Mouse (Mus musculus): ENCODE measurements around the gene Carmil3.

Gene Carmil3

GRCm38 (mm10) chr14:55511037-55511436 is 20.6 kb downstream of the Carmil3 start:
- Histone ChIP-seq H3K36me3 (ENCODE audit: control insufficient read depth, insufficient read depth, low read length, poor library complexity, severe bottlenecking) (no peaks in the 10 kb centered on the region), H3K27me3 (ENCODE audit: control insufficient read depth, insufficient read depth, low read length, poor library complexity, severe bottlenecking) (no peaks in the 10 kb centered on the region)
- no peak for DNase-seq (ENCODE audit: low read depth, low spot score)

GRCm38 (mm10) chr14:55513927-55514326 is 23.5 kb downstream of the Carmil3 start:
- H3K36me3 ChIP-seq (ENCODE audit: control insufficient read depth, insufficient read depth, low read length, poor library complexity, severe bottlenecking) = no peaks in the 10 kb centered on the region
- no peaks in the 10 kb centered on the region for H3K27me3 ChIP-seq (ENCODE audit: control insufficient read depth, insufficient read depth, low read length, poor library complexity, severe bottlenecking)
- DNase-seq (ENCODE audit: low read depth, low spot score) = no peak

- Histone ChIP-seq H3K27me3 (ENCODE audit: control insufficient read depth, insufficient read depth, low read length, poor library complexity, severe bottlenecking) (no peaks in the 10 kb centered on the region; the same call in 1 of the 2 replicates), H3K36me3 (ENCODE audit: control insufficient read depth, insufficient read depth, low read length, poor library complexity, severe bottlenecking) (no peaks in the 10 kb centered on the region)
- no peak for DNase-seq (ENCODE audit: low read depth, low spot score)
Observed at GRCm38 (mm10) chr14:55515846-55516245, 25.4 kb downstream of the Carmil3 start.

DNA sequence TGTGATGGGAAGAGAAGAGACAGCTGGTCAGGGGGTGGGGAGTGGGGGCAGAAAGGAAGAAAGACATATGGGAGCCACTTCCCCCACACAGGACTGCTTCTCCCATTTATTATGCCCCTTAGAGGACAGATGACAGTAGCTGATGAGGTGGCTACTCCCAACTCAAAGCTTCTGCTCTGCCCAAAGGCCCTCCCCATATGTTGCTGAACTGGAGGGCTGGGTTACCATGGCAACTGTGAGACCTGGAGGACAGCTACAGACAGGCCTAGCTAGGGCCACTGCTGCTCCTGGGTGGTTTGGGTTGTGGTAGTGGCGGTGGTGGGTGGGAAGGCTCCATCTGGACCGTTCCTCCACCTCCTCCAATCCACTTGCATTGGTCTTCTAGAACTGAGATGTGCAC is 28.4 kb downstream of the Carmil3 start:
- no peak for DNase-seq (ENCODE audit: low read depth, low spot score)
- peaks cover 3% of the 10 kb centered on the region; the same call in 1 of the 2 replicates for H3K27me3 ChIP-seq (ENCODE audit: control insufficient read depth, insufficient read depth, low read length, poor library complexity, severe bottlenecking)
- no peaks in the 10 kb centered on the region for H3K36me3 ChIP-seq (ENCODE audit: control insufficient read depth, insufficient read depth, low read length, poor library complexity, severe bottlenecking)

DNA sequence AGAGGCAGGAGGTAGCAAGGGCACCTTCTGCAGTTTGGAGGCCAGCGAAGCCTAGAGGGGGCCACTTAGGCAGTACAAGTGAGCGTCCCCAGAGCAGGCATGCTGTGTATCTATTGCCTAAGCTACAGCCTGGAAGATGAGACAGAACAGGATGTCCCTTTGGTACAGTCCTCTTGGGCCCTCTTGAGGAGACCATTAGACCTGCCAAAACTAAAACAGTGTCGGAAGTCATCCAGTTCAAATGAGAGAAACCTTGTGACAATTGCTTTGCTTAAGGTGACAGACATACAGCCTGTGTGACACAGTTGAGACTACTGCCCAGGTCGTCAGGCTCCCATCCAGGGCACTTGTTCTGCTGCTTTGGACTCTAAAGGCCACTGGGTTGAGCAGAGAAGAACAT is 29.2 kb downstream of the Carmil3 start:
- no peak for DNase-seq (ENCODE audit: low read depth, low spot score)
- Histone ChIP-seq H3K27me3 (ENCODE audit: control insufficient read depth, insufficient read depth, low read length, poor library complexity, severe bottlenecking) (peaks cover 3% of the 10 kb centered on the region; the same call in 1 of the 2 replicates), H3K36me3 (ENCODE audit: control insufficient read depth, insufficient read depth, low read length, poor library complexity, severe bottlenecking) (no peaks in the 10 kb centered on the region)

DNA sequence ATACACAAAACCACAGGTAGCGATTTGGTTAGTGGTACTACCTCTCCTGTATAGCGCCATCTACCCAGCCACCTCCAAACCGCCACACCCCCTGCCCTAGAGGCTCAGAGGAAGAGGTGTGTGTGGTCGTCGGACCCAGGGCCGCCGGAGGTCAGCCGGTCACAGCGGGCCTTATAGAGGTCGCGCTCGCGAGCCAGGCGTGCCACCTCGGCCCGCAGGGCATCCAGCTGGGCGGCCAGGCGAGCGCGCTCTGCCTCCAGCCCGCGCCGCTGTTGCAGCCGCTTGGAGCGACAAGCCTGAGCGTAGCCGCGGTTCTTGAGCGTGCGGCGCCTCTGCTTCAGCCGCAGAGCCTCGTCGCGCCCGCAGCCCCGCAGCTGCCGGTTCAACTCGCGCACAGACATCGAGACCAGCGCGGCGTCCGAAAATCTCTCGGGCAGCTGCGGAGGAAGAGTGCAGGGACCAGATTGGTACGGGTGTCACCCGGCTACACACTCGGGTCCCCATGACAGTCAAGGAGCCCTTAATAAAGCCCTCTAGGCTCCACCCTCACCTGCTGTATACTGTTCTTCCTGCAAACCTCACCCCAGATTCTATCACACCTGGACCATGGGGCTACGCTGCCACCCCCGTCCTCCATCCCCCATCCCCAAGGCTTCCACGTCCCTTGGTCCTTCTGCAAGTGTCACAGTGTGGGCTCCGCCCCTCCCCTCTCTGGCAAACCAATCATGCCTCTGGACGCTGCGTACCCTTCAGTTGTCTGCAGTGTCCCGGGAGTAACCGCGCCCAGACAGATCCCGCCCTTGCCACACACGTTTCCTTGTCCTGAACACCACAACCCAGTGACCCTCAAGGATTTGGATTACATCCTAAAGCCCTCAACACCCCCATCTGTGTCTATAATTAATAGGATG is 30.3 kb downstream of the Carmil3 start:
- H3K36me3 ChIP-seq (ENCODE audit: control insufficient read depth, insufficient read depth, low read length, poor library complexity, severe bottlenecking) = no peaks in the 10 kb centered on the region
- peak; percentile 41 for DNase-seq (ENCODE audit: low read depth, low spot score)
- H3K27me3 ChIP-seq (ENCODE audit: control insufficient read depth, insufficient read depth, low read length, poor library complexity, severe bottlenecking) = peaks cover 3% of the 10 kb centered on the region; the same call in 1 of the 2 replicates

DNA sequence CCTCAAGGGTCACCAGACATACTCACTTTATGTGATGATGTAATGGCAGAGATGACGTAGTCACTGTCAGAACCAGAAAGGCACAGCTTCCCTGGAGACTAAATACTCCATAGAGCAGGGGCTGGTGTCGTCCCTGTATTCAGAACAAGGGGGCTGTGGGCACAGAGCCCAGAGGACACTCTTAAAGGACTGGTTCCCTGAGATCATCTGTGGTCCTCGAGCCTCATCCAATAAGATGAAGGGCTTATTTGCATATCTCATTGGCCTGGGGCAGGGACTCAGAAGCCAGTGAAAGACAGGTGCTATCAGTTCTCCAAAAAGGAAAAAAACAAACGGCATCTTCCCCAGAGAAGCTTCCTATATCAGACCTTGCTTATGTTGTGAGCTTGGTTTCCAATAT is 33.6 kb downstream of the Carmil3 start:
- DNase-seq (ENCODE audit: low read depth, low spot score) = no peak
- Histone ChIP-seq H3K36me3 (ENCODE audit: control insufficient read depth, insufficient read depth, low read length, poor library complexity, severe bottlenecking) (no peaks in the 10 kb centered on the region), H3K27me3 (ENCODE audit: control insufficient read depth, insufficient read depth, low read length, poor library complexity, severe bottlenecking) (peaks cover 3% of the 10 kb centered on the region; the same call in 1 of the 2 replicates)

- no peak for DNase-seq (ENCODE audit: low read depth, low spot score)
- peaks cover 3% of the 10 kb centered on the region; the same call in 1 of the 2 replicates for H3K27me3 ChIP-seq (ENCODE audit: control insufficient read depth, insufficient read depth, low read length, poor library complexity, severe bottlenecking)
- H3K36me3 ChIP-seq (ENCODE audit: control insufficient read depth, insufficient read depth, low read length, poor library complexity, severe bottlenecking) = no peaks in the 10 kb centered on the region
Observed at GRCm38 (mm10) chr14:55524785-55525184, 34.3 kb downstream of the Carmil3 start, which contains the start of gene Nrl. Nrl (minus strand) TSS chr14:55524981.

DNA sequence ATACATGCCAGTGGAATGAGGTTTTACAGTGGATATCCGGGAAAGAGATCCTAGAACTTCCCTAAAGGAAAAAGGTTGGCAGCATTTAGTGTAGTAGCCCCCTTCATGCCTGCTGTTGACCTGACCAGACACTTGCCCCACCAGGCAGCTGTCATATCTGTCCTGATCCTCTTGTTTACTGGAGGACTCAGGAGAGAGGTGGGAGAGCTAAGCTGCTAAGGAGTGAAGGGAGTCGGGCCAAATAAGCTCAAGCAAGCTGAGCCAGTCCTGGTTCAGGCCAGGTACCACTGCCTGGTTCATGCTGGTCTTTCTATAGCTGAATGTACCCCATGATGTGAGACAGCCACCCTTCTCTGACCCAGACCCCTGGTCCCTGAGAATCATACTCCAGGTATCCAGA is 36.2 kb downstream of the Carmil3 start:
- no peaks in the 10 kb centered on the region for H3K36me3 ChIP-seq (ENCODE audit: control insufficient read depth, insufficient read depth, low read length, poor library complexity, severe bottlenecking)
- H3K27me3 ChIP-seq (ENCODE audit: control insufficient read depth, insufficient read depth, low read length, poor library complexity, severe bottlenecking) = no peaks in the 10 kb centered on the region

DNA sequence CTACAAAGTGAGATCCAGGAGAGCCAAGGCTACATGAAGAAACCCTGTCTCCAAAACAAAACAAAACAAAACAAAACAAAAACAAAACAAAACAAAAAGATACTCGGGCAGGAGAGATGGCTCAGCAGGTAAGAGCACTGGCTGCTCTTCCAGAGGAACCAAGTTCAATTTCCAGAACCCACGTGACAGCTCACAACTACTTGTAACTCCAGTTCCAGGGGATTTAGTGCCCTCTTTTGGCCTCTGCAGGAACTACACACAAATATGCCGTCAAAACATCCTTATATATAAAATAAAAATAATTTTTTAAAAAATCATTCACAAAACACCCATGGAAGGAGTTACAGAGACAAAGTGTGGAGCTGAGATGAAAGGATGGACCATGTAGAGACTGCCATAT is 37.5 kb downstream of the Carmil3 start:
- DNase-seq (ENCODE audit: low read depth, low spot score) = peak; percentile 77
- Histone ChIP-seq H3K36me3 (ENCODE audit: control insufficient read depth, insufficient read depth, low read length, poor library complexity, severe bottlenecking) (no peaks in the 10 kb centered on the region), H3K27me3 (ENCODE audit: control insufficient read depth, insufficient read depth, low read length, poor library complexity, severe bottlenecking) (no peaks in the 10 kb centered on the region)

More for the DNA sequence above, 36.2 kb downstream of the Carmil3 start:
- DNase-seq (ENCODE audit: low read depth, low spot score) = no peak

DNA sequence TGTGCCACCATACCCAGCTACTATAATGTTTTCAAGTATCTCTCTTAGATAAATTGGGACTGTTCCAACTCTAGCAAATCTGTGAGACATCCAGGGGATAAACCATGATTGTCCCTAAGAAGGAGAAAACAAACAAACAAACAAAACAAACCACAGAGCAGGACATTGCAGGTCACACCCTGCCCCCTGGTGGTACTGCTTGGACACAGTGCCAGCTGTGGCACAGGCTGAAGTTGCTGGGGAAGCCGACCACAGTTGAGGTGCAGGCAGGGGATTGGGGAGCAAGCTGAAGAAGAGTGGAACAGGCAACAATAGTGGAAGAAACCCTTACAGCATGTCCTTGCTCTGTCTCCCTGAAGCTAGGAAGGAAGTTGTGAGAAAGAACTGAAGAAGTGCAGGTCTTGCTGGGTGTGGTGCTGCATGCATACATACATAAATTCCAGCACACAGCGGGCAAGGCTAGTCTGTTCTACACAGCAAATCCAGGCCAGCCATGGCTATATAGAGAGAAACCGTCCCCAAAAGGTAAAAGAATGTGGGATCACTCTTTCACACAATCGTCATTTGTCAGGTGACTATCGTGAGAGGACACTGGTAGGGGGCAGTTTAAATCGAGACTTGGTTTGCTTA is 45.8 kb downstream of the Carmil3 start:
- Histone ChIP-seq H3K36me3 (ENCODE audit: control insufficient read depth, insufficient read depth, low read length, poor library complexity, severe bottlenecking) (no peaks in the 10 kb centered on the region), H3K27me3 (ENCODE audit: control insufficient read depth, insufficient read depth, low read length, poor library complexity, severe bottlenecking) (no peaks in the 10 kb centered on the region)
- peak; percentile 61 for DNase-seq (ENCODE audit: low read depth, low spot score)

DNA sequence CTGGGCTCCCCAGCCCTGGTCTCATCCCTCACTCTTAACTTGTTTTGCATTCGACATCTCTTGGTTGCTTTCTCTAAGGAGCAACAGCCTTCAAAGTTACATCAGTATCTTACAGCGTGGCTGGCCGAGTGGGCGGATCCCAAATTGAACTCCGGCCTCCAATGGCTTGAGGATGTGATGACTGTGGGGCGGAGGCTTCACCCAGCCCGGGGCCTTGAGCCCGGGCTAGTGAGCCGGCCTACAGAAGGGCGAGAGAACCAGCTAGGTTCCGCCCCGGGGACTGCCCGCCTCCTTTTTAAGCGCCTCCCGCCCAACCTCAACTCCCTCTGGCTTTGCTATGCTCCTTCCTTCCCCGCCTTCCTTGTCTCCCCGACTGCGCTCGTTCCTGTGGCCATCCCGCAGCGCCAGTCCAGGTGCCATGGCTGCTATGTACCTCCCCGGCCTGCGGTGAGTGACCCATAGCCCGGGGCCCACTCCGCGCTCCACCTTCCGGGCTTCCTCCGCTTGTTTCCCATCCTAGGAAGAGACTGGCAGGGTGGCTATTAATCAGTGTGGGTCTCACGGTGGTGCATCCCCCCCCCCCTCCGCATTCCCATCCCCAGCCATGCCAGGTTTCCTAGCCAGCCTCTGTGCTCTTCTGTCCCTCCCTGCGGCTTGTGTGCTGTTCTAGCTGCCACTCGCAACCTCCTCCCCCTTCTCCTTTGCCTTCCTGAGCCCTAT is 49.8 kb downstream of the Carmil3 start, which contains the start of gene Pck2:
TSS of gene Pck2 (plus strand) at position 200 of the 720 bp plus-strand sequence.
- Histone ChIP-seq H3K36me3 (ENCODE audit: control insufficient read depth, insufficient read depth, low read length, poor library complexity, severe bottlenecking) (peaks cover under 1% of the 10 kb centered on the region; the same call in 1 of the 2 replicates), H3K27me3 (ENCODE audit: control insufficient read depth, insufficient read depth, low read length, poor library complexity, severe bottlenecking) (no peaks in the 10 kb centered on the region)
- peak; percentile 87 for DNase-seq (ENCODE audit: low read depth, low spot score)

- Histone ChIP-seq H3K36me3 (ENCODE audit: control insufficient read depth, insufficient read depth, low read length, poor library complexity, severe bottlenecking) (peaks cover 2% of the 10 kb centered on the region; the same call in 1 of the 2 replicates), H3K27me3 (ENCODE audit: control insufficient read depth, insufficient read depth, low read length, poor library complexity, severe bottlenecking) (no peaks in the 10 kb centered on the region)
- peak; percentile 84 for DNase-seq (ENCODE audit: low read depth, low spot score)
Observed at GRCm38 (mm10) chr14:55540787-55541321, 50.4 kb downstream of the Carmil3 start.

GRCm38 (mm10) chr14:55542268-55542667 is 51.8 kb downstream of the Carmil3 start:
- Histone ChIP-seq H3K27me3 (ENCODE audit: control insufficient read depth, insufficient read depth, low read length, poor library complexity, severe bottlenecking) (no peaks in the 10 kb centered on the region), H3K36me3 (ENCODE audit: control insufficient read depth, insufficient read depth, low read length, poor library complexity, severe bottlenecking) (peaks cover 4% of the 10 kb centered on the region; the same call in 1 of the 2 replicates)
- DNase-seq (ENCODE audit: low read depth, low spot score) = no peak
